Mouse (Mus musculus) Patski (cell line): ENCODE results near the gene Fam155a. TPM values are rescaled to one million over a fixed set of nuclear protein-coding genes. Genes with fewer than 3 reads are reported as not detected.
"Not testable (repeated sequence)": the region's sequence is repeated elsewhere in the genome, so short reads cannot be mapped to it uniquely, and the experiment has no call there.

ENCODE experiments used
- ATAC-seq: fragments of 100-300 bp; one replicate; pipeline ENCODE4 v1.8.0; 2021
- CTCF ChIA-PET: fragments of 350-600 bp; sonication (Branson Sonifier 250); formaldehyde crosslinking; loops from one replicate; lab custom pipeline; 2022; ENCODE audit warnings: inconsistent platforms; lab: Charles Lee
- POLR2A ChIA-PET: fragments of 350-600 bp; sonication (Branson Sonifier 250); formaldehyde crosslinking; loops from one replicate; lab custom pipeline; 2022; ENCODE audit warnings: antibody characterized with exemption, inconsistent platforms; lab: Charles Lee
- DNase-seq: peaks from one replicate; pipeline ENCODE4 v3.0.0-alpha.2; 2011; ENCODE audit warnings: low read depth, low spot score
- H3K27me3 ChIP-seq: fragments of 371-371 bp; one replicate; pipeline ENCODE4 v1.5.1; 2021
- CTCF ChIP-seq: fragments of 100-300 bp; IDR thresholded peaks from one replicate; pipeline ENCODE4 v1.5.1; 2021
- in situ Hi-C: fragments of 300-500 bp; cut with MboI; formaldehyde crosslinking; loops from 3 replicates; pipeline ENCODE4 v1.11.1; 2018; ENCODE audit warnings: low pct_unique_long_range_greater_than_20kb, mixed read lengths
- polyA plus RNA-seq: library from polyadenylated mRNA; unstranded; gene quantifications from one replicate; pipeline ENCODE4 v1.2.3, GENCODE M21; 2021

Fam155a gene
- polyA plus RNA-seq: not detected

GRCm38 (mm10) chr8:9770999-9771605 lies at the start of gene Fam155a:
Gene Fam155a, minus strand, starts transcription at chr8:9771161.
- H3K27me3 ChIP-seq: peaks cover 33% of the 10 kb centered on the region
- DNase-seq: no peak
- in situ Hi-C loops: no loop called here
- TF ChIP-seq CTCF: no peak
- CTCF ChIA-PET: no interaction called here
- POLR2A ChIA-PET: no interaction called here
- ATAC-seq: no peak

- TF ChIP-seq CTCF: no peak
- ChIA-PET CTCF (no interaction called here), POLR2A (no interaction called here)
- in situ Hi-C loops: no loop called here
- ATAC-seq (no peak), DNase-seq (no peak)
- peaks cover 6% of the 10 kb centered on the region for H3K27me3 ChIP-seq
These were observed 42.4 kb upstream of the Fam155a start for GRCm38 (mm10) chr8:9813273-9813946.

- ATAC-seq (no peak), DNase-seq (no peak)
- CTCF ChIA-PET: no interaction called here
- POLR2A ChIA-PET: no interaction called here
- TF ChIP-seq CTCF: no peak
- H3K27me3 ChIP-seq: peaks cover 6% of the 10 kb centered on the region
- in situ Hi-C loops: no loop called here
These were observed 40.1 kb upstream of the Fam155a start for GRCm38 (mm10) chr8:9810955-9811530.

- peak; percentile 29 for TF ChIP-seq CTCF
- ChIA-PET CTCF (no interaction called here), POLR2A (no interaction called here)
- in situ Hi-C loops: no loop called here
- DNase-seq (no peak), ATAC-seq (no peak)
- H3K27me3 ChIP-seq: peaks cover 6% of the 10 kb centered on the region
These were observed 37.6 kb upstream of the Fam155a start for GRCm38 (mm10) chr8:9808596-9808995.

GRCm38 (mm10) chr8:9805676-9806075 lies 34.7 kb upstream of the Fam155a start:
- ChIA-PET CTCF (no interaction called here), POLR2A (no interaction called here)
- ATAC-seq: no peak
- no peak for TF ChIP-seq CTCF
- H3K27me3 ChIP-seq: no peaks in the 10 kb centered on the region
- DNase-seq: no peak
- in situ Hi-C loops: no loop called here

GRCm38 (mm10) chr8:9800346-9800745 lies 29.4 kb upstream of the Fam155a start:
- ATAC-seq, DNase-seq, H3K27me3 ChIP-seq, in situ Hi-C loops, CTCF ChIA-PET, POLR2A ChIA-PET: not testable (repeated sequence)

GRCm38 (mm10) chr8:9799923-9800322 lies 29.0 kb upstream of the Fam155a start:
- CTCF ChIA-PET: no interaction called here
- TF ChIP-seq CTCF: no peak

GRCm38 (mm10) chr8:9797514-9797913 lies 26.6 kb upstream of the Fam155a start:
- CTCF ChIA-PET: interaction anchor here (0.6 kb wide), 1 partner anchor 52 kb away, joined by 3 read pairs; no protein-coding TSS in a partner anchor
- in situ Hi-C loops: no loop called here
- DNase-seq (no peak), ATAC-seq (no peak)
- POLR2A ChIA-PET: no interaction called here
- H3K27me3 ChIP-seq: peaks cover 4% of the 10 kb centered on the region
- TF ChIP-seq CTCF: no peak

More at GRCm38 (mm10) chr8:9799923-9800322, 29.0 kb upstream of the Fam155a start:
- DNase-seq (no peak), ATAC-seq (no peak)
- POLR2A ChIA-PET: no interaction called here
- peaks cover 4% of the 10 kb centered on the region for H3K27me3 ChIP-seq
- in situ Hi-C loops: no loop called here

GRCm38 (mm10) chr8:9795724-9796123 lies 24.8 kb upstream of the Fam155a start:
- ChIA-PET CTCF (no interaction called here), POLR2A (no interaction called here)
- DNase-seq: no peak
- ATAC-seq: no peak
- peaks cover 4% of the 10 kb centered on the region for H3K27me3 ChIP-seq
- TF ChIP-seq CTCF: no peak
- in situ Hi-C loops: no loop called here

GRCm38 (mm10) chr8:9793351-9793750 lies 22.4 kb upstream of the Fam155a start:
- in situ Hi-C loops: no loop called here
- DNase-seq: no peak
- CTCF ChIA-PET: no interaction called here
- peaks cover 4% of the 10 kb centered on the region for H3K27me3 ChIP-seq
- no peak for ATAC-seq
- no peak for TF ChIP-seq CTCF
- POLR2A ChIA-PET: no interaction called here

GRCm38 (mm10) chr8:9780332-9780731 lies 9.4 kb upstream of the Fam155a start:
- ATAC-seq: no peak
- TF ChIP-seq CTCF: no peak
- in situ Hi-C loops: no loop called here
- H3K27me3 ChIP-seq: no peaks in the 10 kb centered on the region
- CTCF ChIA-PET: no interaction called here
- DNase-seq: no peak
- POLR2A ChIA-PET: no interaction called here
